Mouse (Mus musculus): ENCODE data around the gene Acot12. TPM values are rescaled to one million over a fixed set of nuclear protein-coding genes. Genes with fewer than 3 reads are reported as not detected.

Acot12 gene
- total and polyA plus RNA-seq, 3 experiments: 0.06 TPM; not detected in 2

DNA sequence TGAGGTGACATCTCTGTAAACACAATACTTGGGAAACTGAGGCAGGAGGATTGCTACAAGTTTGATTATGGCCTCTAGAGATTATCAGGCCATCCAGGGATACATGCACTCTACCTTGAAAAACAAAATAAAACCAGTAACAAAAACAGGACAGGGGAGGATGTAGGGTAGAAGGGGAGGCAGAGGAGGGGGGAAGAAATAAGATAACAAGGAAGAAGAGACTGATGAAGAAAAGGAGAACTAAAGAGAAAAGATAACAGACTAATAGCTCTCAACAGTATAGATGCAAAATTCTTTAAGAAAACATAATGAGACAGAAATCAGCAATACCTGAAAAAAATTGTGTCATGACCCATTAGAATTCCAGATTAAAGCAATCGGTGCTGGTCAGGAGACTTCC, 4.1 kb upstream of the Acot12 start (continued):
- no peak for TF ChIP-seq E2F4 (IDR thresholded peaks at IDR 0.05; ENCODE audit: borderline replicate concordance, low read depth, low read length)

- Histone ChIP-seq H3K27ac (ENCODE audit: control insufficient read depth, low read depth, low read length) (no peak overlapping the region), H3K79me2 (ENCODE audit: control insufficient read depth, insufficient read depth, low read length, poor library complexity) (no peaks in the 10 kb centered on the region), H3K4me1 (ENCODE audit: control insufficient read depth in 1 of 2, insufficient read depth in 2 of 2, low read length in 2 of 2) (peaks cover 8 to 12% of the 10 kb centered on the region in 2 experiments), H3K36me3 (ENCODE audit: control insufficient read depth in 1 of 2, insufficient read depth in 2 of 2, low read length in 2 of 2) (peaks cover 0 to 18% of the 10 kb centered on the region in 2 experiments; a peak in 2 of 4 replicates), H3K4me3 (ENCODE audit: control insufficient read depth in 1 of 2, insufficient read depth in 1 of 2, low read depth in 2 of 2, low read length in 2 of 2) (no peak overlapping the region), H3K9me3 (replicated peaks; ENCODE audit: insufficient read depth, low read length) (no peaks in the 10 kb centered on the region), H3K27me3 (ENCODE audit: control insufficient read depth in 1 of 2, insufficient read depth in 2 of 2, low read length in 2 of 2) (no peaks in the 10 kb centered on the region), H3K9ac (ENCODE audit: control insufficient read depth, low read depth, low read length, poor library complexity, severe bottlenecking) (no peak overlapping the region)
- no peak for DNase-seq (ENCODE audit: low read depth, low spot score)
- TF ChIP-seq NELFE (IDR thresholded peaks at IDR 0.05; ENCODE audit: low read depth, low read length) (no peak), MYC (IDR thresholded peaks at IDR 0.05; ENCODE audit: low read depth, low read length) (no peak), MYB (IDR thresholded peaks at IDR 0.05; ENCODE audit: low read depth, low read length) (no peak), ETS1 (IDR thresholded peaks at IDR 0.05; ENCODE audit: low read depth, low read length) (no peak), USF1 (IDR thresholded peaks at IDR 0.05; ENCODE audit: low read depth, low read length) (no peak), GABPA (IDR thresholded peaks at IDR 0.05; ENCODE audit: low read depth, low read length) (no peak), BHLHE40 (IDR thresholded peaks at IDR 0.05; ENCODE audit: borderline replicate concordance, low read depth, low read length) (no peak), CTCF (IDR thresholded peaks at IDR 0.05 in 2 of 3, conservative IDR thresholded peaks at IDR 0.05 in 1 of 3; ENCODE audit: control insufficient read depth in 1 of 3, insufficient read depth in 1 of 3, low read depth in 2 of 3, low read length in 3 of 3, poor library complexity in 1 of 3, severe bottlenecking in 1 of 3) (no peak), MXI1 (IDR thresholded peaks at IDR 0.05; ENCODE audit: low read depth, low read length) (no peak), RAD21 (IDR thresholded peaks at IDR 0.05; ENCODE audit: low read depth, low read length) (no peak), MAZ (IDR thresholded peaks at IDR 0.05; ENCODE audit: low read depth, low read length) (no peak), MEF2A (IDR thresholded peaks at IDR 0.05; ENCODE audit: extremely low read depth, insufficient replicate concordance, low read depth, low read length, poor library complexity, severe bottlenecking) (no peak), TAL1 (IDR thresholded peaks at IDR 0.05; ENCODE audit: low read length) (no peak), POLR2AphosphoS5 (IDR thresholded peaks at IDR 0.05; ENCODE audit: borderline replicate concordance, low read depth, low read length) (no peak), KAT2A (conservative IDR thresholded peaks at IDR 0.05; ENCODE audit: low read depth, low read length) (no peak), TBP (IDR thresholded peaks at IDR 0.05; ENCODE audit: low read depth, low read length) (no peak)
Observed at GRCm38 (mm10) chr13:91740851-91741250, 461 bp upstream of the Acot12 start.

DNA sequence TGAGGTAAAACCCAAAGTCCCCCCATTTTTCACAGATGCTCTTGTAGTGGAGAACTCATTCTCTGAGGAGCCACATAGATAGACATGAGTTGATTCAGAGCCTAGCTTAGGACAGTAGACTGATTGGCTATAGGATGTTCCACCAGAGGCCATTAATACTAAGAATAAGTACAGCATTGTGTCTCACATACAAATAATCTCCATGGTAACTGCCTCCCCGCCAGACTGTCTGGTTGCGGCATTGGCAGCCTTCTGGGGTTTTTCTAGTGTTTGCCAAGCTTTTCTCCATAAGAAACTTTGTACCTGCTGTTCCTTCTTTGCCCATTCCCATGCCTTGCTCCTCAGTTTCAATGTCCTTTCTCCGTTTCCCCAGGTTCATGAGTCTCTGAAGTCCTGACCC, 1.9 kb downstream of the Acot12 start:
- Histone ChIP-seq H3K9me3 (replicated peaks; ENCODE audit: insufficient read depth, low read length) (no peaks in the 10 kb centered on the region), H3K36me3 (ENCODE audit: control insufficient read depth in 1 of 2, insufficient read depth in 2 of 2, low read length in 2 of 2) (0 out of 4 replicates have a peak, but pooled peaks cover 0 to 2% of the 10 kb centered on the region in 2 experiments), H3K27me3 (ENCODE audit: control insufficient read depth in 1 of 2, insufficient read depth in 2 of 2, low read length in 2 of 2) (no peaks in the 10 kb centered on the region), H3K27ac (ENCODE audit: control insufficient read depth, low read depth, low read length) (no peak overlapping the region), H3K4me1 (ENCODE audit: control insufficient read depth in 1 of 2, insufficient read depth in 2 of 2, low read length in 2 of 2) (no peaks in the 10 kb centered on the region), H3K4me3 (ENCODE audit: control insufficient read depth in 1 of 2, insufficient read depth in 1 of 2, low read depth in 2 of 2, low read length in 2 of 2) (no peak overlapping the region), H3K9ac (ENCODE audit: control insufficient read depth, low read depth, low read length, poor library complexity, severe bottlenecking) (no peak overlapping the region), H3K79me2 (ENCODE audit: control insufficient read depth, insufficient read depth, low read length, poor library complexity) (no peaks in the 10 kb centered on the region)
- TF ChIP-seq NELFE (IDR thresholded peaks at IDR 0.05; ENCODE audit: low read depth, low read length) (no peak), CHD2 (IDR thresholded peaks at IDR 0.05; ENCODE audit: low read length) (no peak), RAD21 (IDR thresholded peaks at IDR 0.05; ENCODE audit: low read depth, low read length) (no peak), TBP (IDR thresholded peaks at IDR 0.05; ENCODE audit: low read depth, low read length) (no peak)
- DNase-seq (ENCODE audit: low read depth, low spot score): no peak

Data from MEL (cell line).